Mouse (Mus musculus): ENCODE results near the gene Trap1. TPM values are rescaled to one million over a fixed set of nuclear protein-coding genes. Genes with fewer than 3 reads are reported as not detected.
"Not testable (repeated sequence)": the region's sequence is repeated elsewhere in the genome, so short reads cannot be mapped to it uniquely, and the experiment has no call there.

Gene Trap1
- total RNA-seq (2021): 10 to 100 TPM; 70.7 to 74.7 TPM
- long read RNA-seq, experiment 1, transcript Trap1-201 (18 exons, 2,320 nt): major isoform, 77 of 87 reads
- long read RNA-seq, experiment 1, partial matches to known transcripts: 4 of 87 reads
- long read RNA-seq, experiment 1, other reads (novel, unspliced or antisense): 6 of 87 reads
- long read RNA-seq, experiment 2, transcript Trap1-201 (18 exons, 2,320 nt): major isoform, 29 of 47 reads
- long read RNA-seq, experiment 2, partial matches to known transcripts: 4 of 47 reads
- long read RNA-seq, experiment 2, other reads (novel, unspliced or antisense): 14 of 47 reads

DNA sequence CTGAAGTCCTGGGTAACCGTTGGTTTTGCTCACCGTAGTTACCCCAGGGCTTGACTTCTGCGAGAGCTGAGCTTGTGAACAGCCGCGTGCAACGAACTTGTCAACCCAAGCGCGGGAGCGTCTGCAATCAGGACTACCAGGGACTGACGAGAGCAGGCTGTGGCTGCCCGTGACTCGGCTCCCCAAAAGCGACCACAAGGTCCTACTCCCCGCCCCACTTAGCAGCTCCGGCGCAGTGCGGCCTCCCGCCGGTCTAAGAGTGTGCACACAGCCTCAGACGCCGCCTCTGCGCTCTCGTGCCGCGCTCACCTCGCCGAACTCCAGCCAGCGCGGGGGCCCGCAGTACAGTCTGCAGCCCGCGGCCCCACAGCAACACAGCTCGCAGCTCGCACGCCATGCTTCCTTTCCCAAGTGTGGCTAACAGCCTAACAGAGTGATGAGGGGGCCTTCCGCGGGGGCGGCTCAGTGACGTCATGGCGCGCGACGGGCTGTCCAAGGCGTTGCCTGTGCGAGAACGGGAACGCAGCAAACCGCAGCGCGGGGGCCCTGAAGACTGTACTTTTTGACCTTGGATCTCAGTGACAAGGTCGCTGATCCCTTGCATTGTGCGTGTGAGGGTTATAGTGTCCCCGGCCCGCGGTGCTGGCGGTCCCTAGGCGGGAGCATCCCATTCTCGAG is at the start of gene Trap1:
Gene Trap1 (minus strand): TSS at position 444 of the 678 bp plus-strand sequence.
- intact Hi-C loops (cut with DNase I): loop anchor here (5.0 to 10.0 kb wide), 3 partner anchors 135 to 477 kb away; partner anchors contain the start of genes Crebbp and Tfap4
- no peak for TF ChIP-seq CTCF (IDR thresholded peaks at IDR 0.05)
- Histone ChIP-seq H3K4me3 (peak within 1 kb of the TSS; percentile 95), H3K27ac (peak within 1 kb of the TSS; percentile 99)
- DNase-seq (ENCODE audit: extremely low spot score in 1 of 2, low spot score in 2 of 2): peak; percentile 94 to 98

DNA sequence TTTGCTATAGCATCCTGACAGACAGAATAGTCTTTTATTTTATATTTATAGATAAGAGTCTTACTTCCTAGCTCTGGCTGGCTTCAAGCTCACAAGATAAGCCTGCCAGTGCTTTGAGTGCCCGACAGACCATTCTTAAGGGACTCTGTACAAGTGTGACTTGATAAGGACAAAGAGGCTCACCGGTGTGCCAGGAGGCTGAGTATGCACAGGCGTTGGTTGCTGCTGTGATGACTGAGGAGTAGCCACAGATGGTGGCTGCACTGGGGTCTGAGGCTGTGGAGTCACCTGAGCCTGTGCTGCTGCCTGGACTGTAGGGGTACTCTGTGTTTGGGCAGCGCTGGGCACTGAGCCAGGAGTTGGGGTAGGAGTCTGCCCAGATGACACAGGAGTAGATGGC is 39.4 kb upstream of the Trap1 start:
- Histone ChIP-seq H3K4me3 (no peak overlapping the region), H3K27ac (no peak overlapping the region)
- no peak for TF ChIP-seq CTCF (IDR thresholded peaks at IDR 0.05)
- intact Hi-C loops (cut with DNase I): no loop called here
- no peak for DNase-seq (ENCODE audit: extremely low spot score in 1 of 2, low spot score in 2 of 2)

DNA sequence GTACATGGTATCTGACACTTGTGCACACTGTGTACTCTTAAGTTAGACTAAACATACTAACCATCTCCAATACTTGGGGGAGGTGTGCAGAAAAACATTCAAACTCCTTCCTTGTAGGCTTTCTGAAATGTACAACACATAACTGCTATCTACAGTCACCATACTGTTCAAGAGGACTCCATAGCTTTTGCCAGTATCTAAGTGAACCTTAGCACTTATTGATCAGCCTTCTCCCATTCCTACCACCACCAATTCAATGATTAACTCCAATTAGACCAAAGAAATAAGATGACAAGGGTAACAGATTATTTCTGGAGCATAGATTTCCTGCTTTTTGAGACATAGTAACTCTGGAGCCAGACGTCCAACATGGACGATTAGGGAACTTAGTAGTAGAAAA is 22.7 kb upstream of the Trap1 start:
- intact Hi-C loops (cut with DNase I): no loop called here
- no peak for TF ChIP-seq CTCF (IDR thresholded peaks at IDR 0.05)
- H3K4me3 ChIP-seq: no peak overlapping the region
- DNase-seq (ENCODE audit: extremely low spot score in 1 of 2, low spot score in 2 of 2): no peak
- H3K27ac ChIP-seq: no peak overlapping the region

DNA sequence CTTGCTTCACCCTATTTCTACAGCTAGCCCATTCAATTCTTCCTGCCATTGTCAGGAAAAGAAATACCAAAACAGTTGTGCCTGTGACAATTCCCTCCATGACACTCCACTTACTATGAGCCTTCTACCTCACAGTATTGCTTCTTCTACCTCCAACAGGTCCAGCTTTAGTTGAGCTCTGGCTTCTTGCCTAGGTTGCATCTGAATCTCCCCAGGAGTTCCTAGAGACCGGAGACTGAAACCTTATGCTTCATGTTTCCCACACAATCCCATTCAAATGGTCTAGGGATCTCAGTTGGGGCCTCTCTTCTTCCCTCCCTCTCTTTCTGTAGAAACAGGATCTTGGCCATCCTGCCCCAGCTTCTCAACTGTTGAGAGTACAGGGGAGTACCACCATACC is 19.9 kb upstream of the Trap1 start:
- Histone ChIP-seq H3K4me3 (no peak overlapping the region), H3K27ac (no peak overlapping the region)
- no peak for DNase-seq (ENCODE audit: extremely low spot score in 1 of 2, low spot score in 2 of 2)
- intact Hi-C loops (cut with DNase I): no loop called here
- TF ChIP-seq CTCF (IDR thresholded peaks at IDR 0.05): no peak

DNA sequence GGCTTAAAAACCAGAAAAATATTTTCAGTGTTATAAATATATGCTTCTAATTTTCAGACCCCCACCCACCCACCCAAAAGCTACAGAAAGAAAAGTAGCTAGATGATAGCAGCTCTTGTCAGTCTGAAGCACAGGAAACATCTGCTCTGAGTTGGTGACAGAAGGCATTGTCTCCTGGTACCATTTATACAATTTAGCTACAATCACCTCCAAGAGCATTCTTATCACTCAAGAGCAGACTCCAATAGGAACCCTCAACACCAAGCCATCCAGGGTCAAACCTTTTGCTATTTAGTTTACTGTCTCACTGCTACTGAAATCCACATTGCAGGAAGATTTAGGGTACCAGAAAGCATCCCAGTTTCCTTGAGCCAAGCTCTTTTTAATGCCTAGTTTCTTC is 19.3 kb upstream of the Trap1 start:
- no peak for DNase-seq (ENCODE audit: extremely low spot score in 1 of 2, low spot score in 2 of 2)
- Histone ChIP-seq H3K27ac (no peak overlapping the region), H3K4me3 (no peak overlapping the region)
- intact Hi-C loops (cut with DNase I): no loop called here
- no peak for TF ChIP-seq CTCF (IDR thresholded peaks at IDR 0.05)

DNA sequence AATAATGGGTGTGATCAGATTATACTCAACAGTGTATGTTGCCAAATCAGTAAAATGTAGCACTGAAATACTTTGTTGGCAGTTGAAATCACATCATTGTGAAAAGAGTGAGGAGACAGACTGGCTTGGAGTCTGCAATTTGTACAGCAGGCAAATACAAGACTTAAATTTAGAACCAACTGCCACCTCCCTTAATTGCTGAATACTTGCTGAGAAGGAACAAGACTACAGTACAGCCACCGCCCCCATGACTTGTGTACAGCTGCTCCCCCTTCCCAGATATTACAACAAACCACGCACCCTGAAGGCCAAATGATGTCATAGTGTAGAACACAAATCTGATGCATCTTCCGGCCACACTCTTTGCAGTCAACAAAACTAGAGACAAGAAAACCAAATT is 18.5 kb upstream of the Trap1 start:
- intact Hi-C loops (cut with DNase I): no loop called here
- Histone ChIP-seq H3K4me3 (no peak overlapping the region), H3K27ac (no peak overlapping the region)
- no peak for DNase-seq (ENCODE audit: extremely low spot score in 1 of 2, low spot score in 2 of 2)
- TF ChIP-seq CTCF (IDR thresholded peaks at IDR 0.05): no peak

DNA sequence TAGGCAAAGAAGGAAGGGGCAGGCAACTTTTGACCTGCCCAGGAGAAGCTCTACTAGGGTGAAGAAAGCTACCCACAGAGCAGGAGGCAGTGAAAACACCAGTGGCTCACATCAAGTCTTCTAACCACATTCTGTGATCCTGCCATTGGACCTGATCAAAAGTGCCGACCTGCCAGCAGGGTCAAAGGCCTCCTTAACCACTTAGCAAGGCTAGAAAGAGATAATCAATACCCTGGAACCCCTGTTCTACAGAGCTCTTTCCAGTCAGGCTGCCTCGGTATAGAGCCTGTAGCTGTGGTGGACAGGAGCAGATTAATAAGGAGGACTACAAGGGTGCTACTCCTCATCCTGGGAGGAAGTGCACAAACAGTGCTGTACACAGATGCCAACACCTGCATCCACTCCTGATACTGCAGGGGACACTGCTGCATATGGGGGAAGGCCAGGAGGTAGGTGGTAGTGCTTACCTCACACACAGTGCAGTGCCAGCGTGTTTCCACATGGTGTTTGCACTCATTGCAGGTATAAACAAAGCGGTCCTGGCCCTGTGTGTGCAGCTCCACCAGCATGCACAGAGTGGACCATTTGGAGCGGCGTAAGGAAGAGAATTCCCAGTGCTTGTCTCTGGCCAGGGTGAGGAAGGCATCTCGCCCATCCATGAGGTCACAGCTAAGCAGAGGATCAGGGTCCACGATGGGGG is 9.7 kb upstream of the Trap1 start:
- DNase-seq (ENCODE audit: extremely low spot score in 1 of 2, low spot score in 2 of 2): no peak
- intact Hi-C loops (cut with DNase I): no loop called here
- Histone ChIP-seq H3K27ac (no peak overlapping the region), H3K4me3 (no peak overlapping the region)
- TF ChIP-seq CTCF (IDR thresholded peaks at IDR 0.05): no peak

DNA sequence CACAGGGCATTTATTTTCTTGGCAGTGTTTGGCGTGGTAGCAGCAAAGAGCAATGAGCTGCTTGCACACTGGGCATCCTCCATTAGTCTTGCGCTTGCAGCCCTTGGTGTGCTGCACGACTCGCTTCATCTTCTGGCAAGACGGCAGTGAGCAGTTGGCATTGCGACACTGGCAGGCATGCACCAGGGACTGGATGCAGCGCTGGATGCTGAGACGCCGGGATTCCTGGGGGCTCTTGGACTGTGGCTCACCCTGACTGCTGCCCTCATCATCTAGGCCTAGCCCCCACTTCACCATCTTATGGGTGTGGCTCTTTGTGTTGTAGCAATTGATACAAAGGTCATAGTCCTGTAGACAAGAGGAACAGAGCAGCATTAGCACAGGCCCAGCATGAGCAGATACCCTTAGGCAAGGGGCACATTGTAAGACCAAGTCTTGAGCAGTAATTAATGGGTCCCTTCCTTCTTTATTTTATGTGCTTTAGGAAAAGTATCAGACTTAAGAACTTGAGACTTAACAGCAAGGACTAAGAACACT is 8.3 kb upstream of the Trap1 start:
- intact Hi-C loops (cut with DNase I): no loop called here
- no peak overlapping the region for H3K4me3 ChIP-seq
- no peak overlapping the region for H3K27ac ChIP-seq
- no peak for DNase-seq (ENCODE audit: extremely low spot score in 1 of 2, low spot score in 2 of 2)
- no peak for TF ChIP-seq CTCF (IDR thresholded peaks at IDR 0.05)

DNA sequence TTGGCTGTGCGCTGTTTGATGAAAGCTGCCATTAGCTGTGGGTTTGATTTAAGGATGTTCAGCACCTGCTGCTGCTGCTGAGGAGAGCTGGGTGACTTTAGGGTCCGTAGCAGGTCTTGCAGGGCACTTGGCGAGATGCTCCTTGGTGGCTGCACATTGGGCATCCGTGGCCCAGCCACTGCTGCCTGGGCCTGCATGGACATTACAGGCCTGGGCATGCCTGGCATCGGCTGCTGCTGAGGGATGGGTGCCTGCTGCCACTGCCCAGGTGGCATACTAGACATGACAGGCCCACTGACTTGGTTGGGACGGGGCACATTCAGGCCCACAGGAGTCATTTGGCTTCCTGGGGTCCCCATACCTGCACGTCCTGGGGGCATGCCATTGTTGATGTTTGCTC is 7.4 kb upstream of the Trap1 start:
- H3K4me3 ChIP-seq: no peak overlapping the region
- no peak for DNase-seq (ENCODE audit: extremely low spot score in 1 of 2, low spot score in 2 of 2)
- no peak overlapping the region for H3K27ac ChIP-seq
- intact Hi-C loops (cut with DNase I): no loop called here
- TF ChIP-seq CTCF (IDR thresholded peaks at IDR 0.05): no peak

DNA sequence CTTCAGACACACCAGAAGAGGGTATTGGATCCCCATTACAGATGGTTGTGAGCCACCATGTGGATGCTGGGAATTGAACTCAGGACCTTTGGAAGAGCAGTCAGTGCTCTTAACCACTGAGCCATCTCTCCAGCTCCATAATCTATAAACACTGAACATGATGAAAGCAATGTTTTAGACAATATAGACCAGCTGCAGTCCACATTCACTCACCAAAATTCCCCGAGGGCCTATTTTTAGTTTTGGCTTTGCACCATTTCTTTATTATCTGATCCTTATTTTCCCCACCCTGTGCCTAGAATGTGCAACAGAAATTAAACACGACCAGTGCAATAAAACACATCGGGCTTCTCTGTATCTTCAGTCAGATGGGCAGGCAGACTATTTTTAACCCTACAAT is 2.8 kb upstream of the Trap1 start:
- DNase-seq (ENCODE audit: extremely low spot score in 1 of 2, low spot score in 2 of 2); H3K4me3 ChIP-seq; intact Hi-C loops (cut with DNase I); H3K27ac ChIP-seq: not testable (repeated sequence)

DNA sequence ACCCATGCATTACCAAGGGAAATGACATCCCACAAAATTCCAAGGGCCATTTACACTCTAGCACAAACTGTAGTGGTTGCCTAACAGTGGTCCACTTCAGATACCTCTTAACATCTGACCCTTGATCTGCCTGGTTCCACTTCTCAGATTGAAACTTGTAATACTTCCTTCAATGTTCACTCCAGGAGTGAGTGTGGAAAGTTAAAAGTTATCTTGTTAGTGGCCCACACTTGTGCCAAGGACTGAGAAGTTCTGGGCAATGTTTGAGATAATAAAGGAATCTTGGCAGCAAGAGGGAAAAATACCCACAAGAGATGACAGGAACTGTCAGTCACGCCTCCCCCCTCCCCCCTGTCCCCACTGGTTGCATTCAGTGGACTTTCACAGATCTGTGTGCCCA is 2.0 kb upstream of the Trap1 start:
- intact Hi-C loops (cut with DNase I): loop anchor here (5.0 to 10.0 kb wide), 3 partner anchors 133 to 475 kb away; partner anchors contain the start of genes Crebbp and Tfap4
- H3K27ac ChIP-seq: no peak overlapping the region
- no peak for TF ChIP-seq CTCF (IDR thresholded peaks at IDR 0.05)
- H3K4me3 ChIP-seq: no peak overlapping the region
- no peak for DNase-seq (ENCODE audit: extremely low spot score in 1 of 2, low spot score in 2 of 2)

DNA sequence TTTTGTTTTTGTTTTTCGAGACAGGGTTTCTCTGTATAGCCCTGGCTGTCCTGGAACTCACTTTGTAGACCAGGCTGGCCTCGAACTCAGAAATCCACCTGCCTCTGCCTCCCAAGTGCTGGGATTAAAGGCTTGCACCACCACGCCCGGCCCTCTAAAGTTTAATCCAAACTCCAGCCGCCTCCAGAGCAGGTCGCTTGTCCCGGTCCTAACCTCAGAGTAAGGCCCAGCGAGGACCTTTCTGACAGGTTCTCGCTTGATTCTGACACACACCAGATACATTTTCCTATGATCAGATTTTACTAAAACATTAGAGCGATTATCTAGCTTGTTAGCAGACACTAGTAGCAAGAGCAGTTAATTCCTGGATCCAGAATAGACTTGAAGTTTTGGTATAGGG is 675 bp upstream of the Trap1 start:
- intact Hi-C loops (cut with DNase I): loop anchor here (5.0 to 10.0 kb wide), 3 partner anchors 134 to 476 kb away; partner anchors contain the start of genes Crebbp and Tfap4
- H3K27ac ChIP-seq; DNase-seq (ENCODE audit: extremely low spot score in 1 of 2, low spot score in 2 of 2): not testable (repeated sequence)
- H3K4me3 ChIP-seq: peak overlapping the region; percentile 95

Data from left cerebral cortex, adult 2 months (tissue).